Mouse (Mus musculus) splenic B cell, adult 2 months (primary cell): ENCODE measurements around the gene 2510009E07Rik.

Experiments used
- DNase-seq: peaks from one replicate; pipeline ENCODE4 v3.0.0-alpha.2; 2011; ENCODE audit warnings: low read depth, low spot score
- H3K27me3 ChIP-seq: 2 replicates; pipeline ENCODE4 v1.6.1; 2012; ENCODE audit warnings: mild to moderate bottlenecking, low read length, moderate library complexity, mixed read lengths; ENCODE audit not compliant: control insufficient read depth, poor library complexity, insufficient read depth, severe bottlenecking
- H3K36me3 ChIP-seq: 2 replicates; pipeline ENCODE4 v1.6.1; 2012; ENCODE audit warnings: mild to moderate bottlenecking, low read length, moderate library complexity, mixed read lengths; ENCODE audit not compliant: control insufficient read depth, poor library complexity, insufficient read depth, severe bottlenecking

Gene 2510009E07Rik

GRCm38 (mm10) chr16:21694463-21695241 is at the start of gene 2510009E07Rik:
Gene 2510009E07Rik, minus strand, starts transcription at chr16:21694665.
- H3K27me3 ChIP-seq: no peaks in the 10 kb centered on the region
- no peaks in the 10 kb centered on the region for H3K36me3 ChIP-seq
- DNase-seq: peak; percentile 38

DNA sequence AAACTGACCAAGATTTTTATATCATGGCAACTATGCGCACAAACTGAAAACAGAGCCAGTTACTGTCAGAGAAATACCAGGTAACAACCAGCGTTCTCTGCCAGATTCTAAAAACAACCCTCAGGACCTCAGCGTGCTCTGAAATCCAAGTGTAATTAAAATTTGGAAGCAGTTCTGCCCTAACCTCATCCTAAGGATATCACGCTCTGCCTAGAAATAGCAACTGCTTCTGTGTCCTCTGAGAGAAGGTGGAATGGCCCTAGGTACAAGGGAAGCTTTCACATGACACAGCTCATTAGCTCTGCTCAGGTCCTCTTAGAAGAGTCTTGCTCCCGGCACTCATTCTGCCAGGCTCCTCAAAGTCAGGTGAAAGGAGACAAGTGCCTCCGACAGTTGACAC is 48.9 kb upstream of the 2510009E07Rik start:
- H3K27me3 ChIP-seq: no peaks in the 10 kb centered on the region
- no peaks in the 10 kb centered on the region for H3K36me3 ChIP-seq
- DNase-seq: no peak

DNA sequence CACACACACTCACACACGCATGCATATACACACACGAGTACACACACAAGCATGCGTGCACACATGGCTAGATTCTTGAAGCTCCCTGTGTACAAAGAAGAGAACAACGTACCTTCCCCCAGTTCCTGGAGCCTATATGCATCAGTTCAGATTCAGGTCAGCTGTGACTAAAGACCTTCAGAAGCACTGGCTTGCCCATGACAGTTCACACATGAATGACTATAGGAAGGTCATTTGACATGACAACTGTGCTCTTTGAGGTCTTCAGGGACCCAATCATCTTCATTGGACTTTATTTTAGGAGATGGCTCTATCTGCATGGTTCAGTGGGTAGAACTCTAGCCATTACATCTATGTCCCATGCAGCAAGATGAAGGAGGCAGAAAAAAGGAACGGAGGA is 48.4 kb upstream of the 2510009E07Rik start:
- DNase-seq: no peak
- no peaks in the 10 kb centered on the region for H3K27me3 ChIP-seq
- H3K36me3 ChIP-seq: no peaks in the 10 kb centered on the region

DNA sequence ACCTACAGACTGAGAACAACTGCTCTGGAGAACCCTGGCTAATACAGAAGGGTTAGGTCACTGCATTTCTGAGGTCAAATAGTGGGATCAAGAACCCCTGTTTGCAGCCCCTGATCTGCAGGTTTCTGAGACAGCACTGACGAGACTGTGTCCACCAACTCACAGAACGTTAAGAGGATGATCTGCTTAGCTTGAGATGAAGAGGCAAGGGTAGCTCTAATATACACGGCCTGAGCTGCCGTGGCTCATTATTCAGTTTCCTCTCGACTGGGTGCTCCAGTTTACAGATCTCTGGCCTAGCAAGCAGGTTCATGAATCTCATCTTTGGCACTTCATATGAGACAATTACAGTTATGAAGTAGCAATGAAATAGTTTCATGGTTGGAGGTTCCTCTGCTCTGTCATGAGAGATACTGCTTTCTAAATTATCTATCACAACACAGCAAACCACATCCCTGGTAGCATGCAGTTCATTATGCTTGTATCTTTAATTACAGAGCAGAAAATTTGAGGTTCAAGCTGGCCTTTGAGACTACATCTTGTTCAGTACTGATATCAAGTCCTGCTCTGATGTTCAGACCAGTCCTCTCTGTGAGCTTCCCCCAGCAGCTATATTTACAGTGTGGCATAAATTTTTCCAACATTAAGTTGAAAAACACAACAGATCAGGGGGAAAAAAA is 47.9 kb upstream of the 2510009E07Rik start:
- no peaks in the 10 kb centered on the region for H3K36me3 ChIP-seq
- no peaks in the 10 kb centered on the region for H3K27me3 ChIP-seq
- no peak for DNase-seq

- no peak for DNase-seq
- Histone ChIP-seq H3K27me3 (no peaks in the 10 kb centered on the region), H3K36me3 (no peaks in the 10 kb centered on the region)
These were observed 47.1 kb upstream of the 2510009E07Rik start for GRCm38 (mm10) chr16:21741542-21741941.

DNA sequence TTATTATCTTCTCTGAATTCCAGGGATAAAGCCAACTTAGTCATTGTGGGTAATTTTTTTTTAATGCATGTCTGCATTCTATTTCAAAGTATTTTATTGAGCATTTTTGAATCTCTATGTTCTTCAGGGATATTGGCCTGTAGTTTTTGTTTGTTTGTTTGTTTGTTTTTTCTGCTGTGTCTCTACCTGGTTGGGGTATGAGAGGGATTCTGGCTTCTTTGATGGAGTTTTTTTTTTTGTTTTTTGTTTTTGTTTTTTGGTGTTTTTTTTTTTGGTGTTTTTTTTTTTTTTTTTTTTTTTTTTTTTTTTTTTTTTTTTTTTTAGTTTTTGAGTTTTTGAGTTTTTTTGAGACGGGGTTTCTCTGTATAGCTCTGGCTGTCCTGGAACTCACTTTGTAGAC is 41.2 kb upstream of the 2510009E07Rik start:
- no peak for DNase-seq
- Histone ChIP-seq H3K27me3 (no peaks in the 10 kb centered on the region), H3K36me3 (no peaks in the 10 kb centered on the region)

DNA sequence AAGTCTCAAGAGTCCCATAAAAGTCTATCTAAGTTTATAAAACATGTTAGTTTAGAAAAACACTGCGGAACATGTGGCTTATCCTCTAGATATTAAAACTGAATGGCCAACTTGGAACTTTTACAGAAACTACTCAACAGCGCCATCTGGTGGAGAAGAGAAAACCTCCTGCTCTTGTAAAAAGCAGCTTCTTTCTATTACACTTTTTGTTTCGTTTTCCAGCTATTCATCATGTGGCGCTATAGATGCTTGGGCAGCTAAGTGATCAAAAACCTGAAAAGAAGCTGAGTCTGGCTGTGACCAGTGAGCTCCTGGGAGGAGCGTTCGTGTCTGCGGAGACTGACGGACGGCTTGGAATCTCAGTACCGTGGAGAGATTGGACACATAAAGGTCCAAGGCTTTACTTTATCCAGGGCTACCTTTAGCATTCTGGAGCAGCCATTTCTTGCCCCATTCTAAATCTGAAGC is 33.5 kb upstream of the 2510009E07Rik start:
- Histone ChIP-seq H3K36me3 (no peaks in the 10 kb centered on the region), H3K27me3 (no peaks in the 10 kb centered on the region)
- peak; percentile 87 for DNase-seq

GRCm38 (mm10) chr16:21727421-21727820 is 33.0 kb upstream of the 2510009E07Rik start:
- DNase-seq: no peak
- H3K36me3 ChIP-seq: no peaks in the 10 kb centered on the region
- no peaks in the 10 kb centered on the region for H3K27me3 ChIP-seq

DNA sequence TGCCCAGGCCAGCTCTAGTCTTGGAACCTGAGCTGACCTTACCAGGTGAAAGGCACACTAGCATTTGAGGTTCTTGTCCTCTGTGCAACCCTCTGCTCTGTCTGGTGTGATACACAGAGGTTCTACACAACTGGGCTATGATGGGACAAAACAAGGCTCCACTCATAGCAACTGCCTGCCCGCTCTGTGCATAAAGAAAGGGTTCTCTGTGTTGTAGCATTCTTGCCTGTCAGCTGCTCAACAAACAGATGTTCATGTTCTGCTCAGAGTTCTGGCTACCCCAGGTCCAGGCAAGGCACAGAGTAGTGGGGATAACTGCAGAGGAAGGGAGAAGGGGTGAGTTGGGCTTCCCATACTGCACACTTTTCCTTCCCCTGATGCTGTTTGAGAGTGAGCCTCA is 29.8 kb upstream of the 2510009E07Rik start:
- Histone ChIP-seq H3K36me3 (no peaks in the 10 kb centered on the region), H3K27me3 (no peaks in the 10 kb centered on the region)
- no peak for DNase-seq

GRCm38 (mm10) chr16:21719770-21720169 is 25.3 kb upstream of the 2510009E07Rik start:
- peak; percentile 17 for DNase-seq
- Histone ChIP-seq H3K36me3 (no peaks in the 10 kb centered on the region), H3K27me3 (no peaks in the 10 kb centered on the region)

DNA sequence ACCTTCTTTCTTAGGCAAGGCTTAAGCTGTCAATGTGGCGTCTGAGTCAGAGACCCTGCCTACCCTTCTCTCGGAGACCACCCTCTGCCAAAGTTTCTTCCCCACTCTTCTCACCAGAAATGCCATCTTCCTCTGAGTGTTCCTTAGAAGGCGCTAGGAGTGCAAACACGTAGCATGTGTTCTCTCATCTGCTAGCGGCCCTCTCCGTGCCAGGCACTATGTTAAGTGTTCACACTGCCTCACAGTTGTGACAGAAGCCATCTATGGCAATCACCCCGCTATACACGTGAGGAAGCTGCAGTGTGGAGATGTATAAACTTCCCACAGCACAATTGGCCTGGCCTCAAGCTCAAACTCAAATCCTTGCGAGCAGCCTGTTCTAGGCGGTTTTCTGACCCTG is 20.1 kb upstream of the 2510009E07Rik start:
- H3K27me3 ChIP-seq: no peaks in the 10 kb centered on the region
- DNase-seq: no peak
- no peaks in the 10 kb centered on the region for H3K36me3 ChIP-seq

DNA sequence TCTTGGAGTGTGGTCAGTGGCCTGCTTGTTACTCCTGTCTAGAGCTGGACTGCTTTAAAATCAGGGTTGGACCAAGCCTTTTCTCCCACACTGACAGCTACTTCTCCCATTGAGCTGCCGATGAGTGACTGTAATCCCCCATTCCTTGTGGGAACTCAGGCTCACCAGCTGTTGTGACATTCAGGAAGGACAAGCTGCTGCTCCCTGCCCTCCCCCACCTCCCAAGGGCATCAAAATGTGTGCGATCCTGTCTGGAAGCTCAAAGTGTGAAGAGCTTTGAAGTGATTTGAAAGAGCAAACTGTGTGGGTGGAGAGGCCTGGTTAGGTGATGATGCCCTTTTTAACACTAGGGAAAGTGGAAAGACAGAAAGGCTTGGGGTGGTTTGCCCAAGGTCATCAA is 15.9 kb upstream of the 2510009E07Rik start:
- no peak for DNase-seq
- no peaks in the 10 kb centered on the region for H3K27me3 ChIP-seq
- H3K36me3 ChIP-seq: no peaks in the 10 kb centered on the region

GRCm38 (mm10) chr16:21704691-21705090 is 10.2 kb upstream of the 2510009E07Rik start:
- H3K36me3 ChIP-seq: no peaks in the 10 kb centered on the region
- no peak for DNase-seq
- H3K27me3 ChIP-seq: no peaks in the 10 kb centered on the region

DNA sequence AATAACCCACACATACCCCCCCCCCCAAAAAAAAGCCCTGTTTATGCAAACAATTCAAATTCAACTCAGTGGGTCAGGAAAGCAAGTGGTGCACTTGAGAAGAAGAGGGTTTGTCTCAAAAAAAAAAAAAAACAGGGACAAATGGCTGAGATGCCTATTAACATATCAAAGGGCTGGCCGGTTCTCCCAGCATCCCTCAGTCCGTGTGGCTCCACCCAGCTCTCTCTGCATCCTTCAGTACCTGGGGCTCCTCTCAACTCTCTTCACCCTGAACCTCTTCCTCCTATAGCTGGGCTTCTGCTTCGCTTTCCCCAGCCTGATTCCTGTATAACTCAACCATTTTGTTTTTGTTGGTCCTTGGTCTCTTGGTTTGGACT is 7.8 kb upstream of the 2510009E07Rik start:
- DNase-seq: no peak
- Histone ChIP-seq H3K27me3 (no peaks in the 10 kb centered on the region), H3K36me3 (no peaks in the 10 kb centered on the region)

DNA sequence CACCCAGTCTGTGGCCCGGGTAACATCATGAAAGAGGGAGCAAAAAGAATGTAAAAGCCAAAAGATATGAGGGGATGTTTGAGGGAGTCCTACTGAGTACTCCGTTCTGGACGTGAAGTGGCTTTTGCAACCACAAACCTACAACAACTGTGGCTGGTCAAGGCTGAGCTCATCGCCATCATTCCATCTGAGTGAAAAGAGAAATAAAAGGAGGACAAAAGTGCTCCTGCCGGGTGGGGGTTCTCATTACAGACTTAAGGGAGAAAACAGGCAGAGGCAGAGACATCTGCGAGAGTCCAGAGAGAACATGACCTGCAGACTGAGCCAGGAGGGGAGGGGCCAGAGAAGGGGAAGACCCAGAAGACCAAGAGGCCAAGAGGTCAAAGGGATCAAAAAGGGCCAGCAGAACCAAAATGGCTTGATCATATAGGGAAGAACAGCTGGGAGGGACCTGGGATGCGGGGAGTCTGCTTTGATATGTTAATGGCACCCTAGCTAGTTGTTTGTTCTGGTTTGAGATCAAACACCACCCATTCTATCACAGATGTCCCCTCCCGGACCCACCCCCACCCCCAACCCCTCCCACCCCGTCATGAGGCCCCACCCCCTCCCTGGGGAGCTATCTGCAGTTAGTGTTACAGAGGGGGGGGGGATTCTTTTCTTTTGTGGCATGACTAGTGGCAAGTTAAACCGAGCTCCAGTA is 7.3 kb upstream of the 2510009E07Rik start:
- no peak for DNase-seq
- Histone ChIP-seq H3K36me3 (no peaks in the 10 kb centered on the region), H3K27me3 (no peaks in the 10 kb centered on the region)
